Mouse (Mus musculus): ENCODE measurements at regions not wholly inside any gene's neighbourhood (a gene's known extent, or its start where the extent isn't known, plus 50 kb on each side); places are given as distances from the start of the nearest gene placed in this dataset.

DNA sequence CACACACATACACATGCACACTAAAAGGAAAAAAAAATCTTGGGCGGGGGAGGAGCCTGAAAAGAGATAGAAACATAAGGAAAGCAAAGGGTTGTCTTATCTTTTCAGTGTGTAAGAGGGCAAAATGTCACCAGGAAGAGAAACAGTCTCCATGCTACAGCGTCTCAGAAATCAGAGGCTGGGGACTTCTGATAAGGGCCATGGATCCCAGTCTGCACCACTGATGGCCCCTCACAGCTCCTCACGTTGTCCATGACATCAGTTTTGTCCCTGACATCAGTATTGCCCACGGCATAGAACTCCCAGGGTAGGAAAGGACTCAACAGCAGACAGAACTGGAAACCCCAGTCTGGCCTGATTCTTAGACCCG lies 135.0 kb downstream of the 2410131K14Rik start:
- DNase-seq (ENCODE audit: low spot score in 2 of 2): no peak

DNA sequence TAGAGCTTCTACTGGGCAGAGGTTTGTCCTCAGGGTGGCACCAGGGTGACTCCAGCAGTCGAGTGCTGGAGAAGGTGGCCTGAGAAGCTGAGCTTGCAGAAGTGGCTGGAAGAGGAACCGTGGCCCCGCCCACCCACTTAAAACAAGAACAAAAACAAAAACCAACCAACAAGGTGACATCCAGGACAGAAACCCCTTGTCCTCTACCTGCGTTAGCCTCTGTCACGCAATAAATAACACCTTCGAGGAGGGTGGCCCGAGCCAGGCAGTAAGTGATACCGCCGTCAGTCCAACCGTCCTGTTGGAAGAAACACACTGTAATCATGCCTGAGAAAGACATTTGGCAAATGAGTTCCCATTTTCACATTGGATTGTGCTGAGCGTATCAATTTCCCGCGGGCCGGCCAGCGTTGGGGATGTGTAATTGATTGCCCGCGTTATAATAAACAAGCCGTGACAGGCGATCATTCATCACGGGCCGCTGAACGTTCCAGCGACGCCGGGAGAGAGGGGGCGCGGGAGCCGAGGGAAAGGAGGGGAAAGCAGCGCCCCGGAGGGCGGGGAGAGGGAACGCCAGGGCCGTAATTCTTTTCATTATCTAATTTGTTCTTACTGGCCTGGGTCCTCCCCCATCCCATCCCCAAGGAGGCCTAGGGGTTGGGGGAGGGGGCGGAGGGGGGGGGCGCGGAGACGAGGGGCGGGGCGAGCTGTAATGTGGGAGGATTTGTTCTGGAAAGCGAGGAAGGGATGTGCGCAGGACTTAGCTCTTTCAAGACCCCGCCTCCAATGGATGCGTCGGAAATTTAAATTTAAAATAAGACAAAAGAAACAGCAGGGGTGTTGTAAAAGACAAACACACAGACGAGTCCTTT lies 135.6 kb downstream of the 2410131K14Rik start:
- DNase-seq (ENCODE audit: low spot score in 2 of 2): no peak

DNA sequence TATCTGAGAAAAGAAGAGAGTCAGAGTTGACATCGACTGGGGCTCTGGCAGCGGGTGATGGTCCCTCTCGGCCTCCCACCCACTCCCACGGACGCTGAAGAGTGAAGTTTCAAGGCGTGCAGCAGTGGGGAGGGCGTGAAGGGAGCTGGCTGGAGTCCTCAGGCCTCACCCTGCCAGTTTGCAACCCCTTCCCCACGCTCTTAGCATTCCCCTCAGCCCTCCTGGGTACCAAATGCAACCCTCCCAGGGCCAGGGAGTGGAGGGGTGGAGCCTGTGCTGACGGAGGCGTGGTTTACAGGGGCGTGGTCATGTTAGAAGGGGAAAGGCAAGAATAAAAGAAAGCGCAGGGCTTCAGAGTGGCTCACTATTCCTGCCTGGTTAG lies 136.3 kb downstream of the 2410131K14Rik start:
- peak; percentile 56 to 59 for DNase-seq (ENCODE audit: low spot score in 2 of 2)

GRCm38 (mm10) chr5:118386126-118386525 lies 141.1 kb downstream of the 2410131K14Rik start:
- no peak for DNase-seq (ENCODE audit: low spot score in 2 of 2)

- DNase-seq (ENCODE audit: low spot score in 2 of 2): no peak
These were observed 143.4 kb downstream of the 2410131K14Rik start for GRCm38 (mm10) chr5:118388419-118388818.

- no peak for DNase-seq (ENCODE audit: low spot score in 2 of 2)
These were observed 145.8 kb downstream of the 2410131K14Rik start for GRCm38 (mm10) chr5:118390691-118391373.

DNA sequence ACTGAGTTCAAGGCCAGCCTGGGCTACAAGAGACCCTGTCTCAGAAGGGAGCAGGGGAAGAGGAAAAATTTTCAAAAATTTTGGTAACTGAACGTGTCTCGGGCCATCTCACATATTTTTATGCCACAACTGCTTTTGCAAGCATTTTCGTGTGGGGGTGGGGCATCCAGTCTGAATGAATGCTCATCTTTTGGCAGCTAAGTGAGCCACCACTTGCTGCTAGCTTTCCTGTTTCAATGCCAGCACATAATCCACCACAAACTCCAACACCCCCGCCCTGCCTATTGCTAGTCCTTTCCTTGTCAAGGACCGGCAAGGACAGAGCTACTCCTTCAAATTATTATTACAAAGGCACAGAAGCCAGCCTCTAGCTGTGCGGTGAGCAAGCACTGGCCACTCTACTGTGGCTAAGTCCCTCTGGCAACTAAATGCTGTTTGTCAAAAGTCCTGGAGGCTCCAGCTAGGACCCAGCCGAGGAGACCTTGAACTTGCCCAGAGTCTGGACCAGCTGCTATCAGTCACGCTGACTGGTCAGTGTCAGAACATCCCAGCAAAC lies 148.0 kb downstream of the 2410131K14Rik start:
- no peak for DNase-seq (ENCODE audit: low spot score in 2 of 2)

DNA sequence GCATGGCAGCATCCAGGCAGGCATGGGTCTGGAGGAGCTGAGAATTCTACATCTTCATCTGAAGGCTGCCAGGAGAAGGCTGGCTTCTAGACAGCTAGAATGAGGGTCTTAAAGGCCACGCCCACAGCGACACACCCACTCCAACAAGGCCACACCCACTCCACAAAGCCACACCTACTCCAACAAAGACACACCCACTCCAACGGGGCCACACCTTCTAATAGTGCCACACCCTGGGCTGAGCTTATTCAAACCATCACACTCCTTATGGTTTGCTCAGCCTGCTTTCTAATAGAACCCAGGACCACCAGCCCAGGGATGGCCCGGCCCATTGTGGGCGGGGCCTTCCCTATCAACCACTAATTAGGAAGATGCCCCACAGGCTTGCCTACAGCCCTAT lies 149.0 kb downstream of the 2410131K14Rik start:
- DNase-seq (ENCODE audit: low spot score in 2 of 2): no peak

DNA sequence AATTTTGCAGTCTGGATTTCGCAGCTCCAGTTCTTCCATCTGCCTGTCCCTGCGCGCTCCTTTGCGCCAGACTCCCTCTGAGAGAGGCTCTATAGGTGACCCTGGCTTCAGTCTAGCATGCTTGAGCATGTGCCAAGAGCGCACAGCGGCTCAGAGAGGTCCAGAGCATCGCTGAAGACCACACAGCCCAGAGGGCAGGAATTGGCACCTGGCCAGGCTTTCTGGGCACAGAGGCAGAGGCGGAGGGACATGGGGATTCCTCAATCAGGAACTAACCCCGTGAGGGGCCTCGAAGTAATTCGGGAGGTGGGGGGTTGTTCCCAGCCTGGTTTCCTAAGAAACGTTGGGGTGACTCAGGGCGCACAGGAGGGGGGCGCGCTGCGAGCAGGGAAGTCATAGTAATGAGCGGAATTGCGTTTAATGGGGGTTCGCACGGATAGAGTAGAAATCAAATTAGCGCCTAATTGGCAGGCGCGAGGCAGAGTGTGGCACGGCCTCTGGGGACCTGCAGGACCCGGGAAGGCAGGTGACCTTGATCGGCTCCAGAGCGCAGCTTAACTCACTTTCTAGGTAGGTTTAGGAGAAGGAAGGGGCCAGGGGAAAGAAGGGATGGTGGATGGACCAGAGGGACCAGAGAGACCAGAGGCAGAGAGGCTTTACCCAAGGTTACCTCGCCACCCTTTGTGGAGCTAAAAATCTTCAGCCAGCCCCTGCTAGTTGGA lies 151.1 kb downstream of the 2410131K14Rik start:
- DNase-seq (ENCODE audit: low spot score in 2 of 2): no peak

DNA sequence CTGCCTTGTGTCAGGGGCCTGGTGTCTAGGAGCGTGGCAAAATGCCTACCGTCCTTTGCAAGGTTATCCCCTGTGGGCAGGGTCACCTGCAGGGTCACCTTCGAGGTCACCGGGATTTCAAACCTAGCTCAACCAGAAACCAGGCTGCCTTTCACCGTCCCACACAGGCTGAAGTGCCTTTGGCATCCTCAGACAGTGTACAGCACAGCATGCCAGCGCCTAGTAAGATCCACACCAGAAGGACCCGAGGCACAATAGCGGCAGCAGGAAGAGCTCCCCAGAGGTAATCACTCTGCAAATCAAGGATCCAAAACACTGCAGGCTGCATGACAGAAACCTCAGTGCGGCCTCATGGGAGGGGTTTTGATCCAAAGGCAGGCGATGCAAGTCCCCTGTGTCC lies 155.9 kb downstream of the 2410131K14Rik start:
- no peak for DNase-seq (ENCODE audit: low spot score in 2 of 2)

DNA sequence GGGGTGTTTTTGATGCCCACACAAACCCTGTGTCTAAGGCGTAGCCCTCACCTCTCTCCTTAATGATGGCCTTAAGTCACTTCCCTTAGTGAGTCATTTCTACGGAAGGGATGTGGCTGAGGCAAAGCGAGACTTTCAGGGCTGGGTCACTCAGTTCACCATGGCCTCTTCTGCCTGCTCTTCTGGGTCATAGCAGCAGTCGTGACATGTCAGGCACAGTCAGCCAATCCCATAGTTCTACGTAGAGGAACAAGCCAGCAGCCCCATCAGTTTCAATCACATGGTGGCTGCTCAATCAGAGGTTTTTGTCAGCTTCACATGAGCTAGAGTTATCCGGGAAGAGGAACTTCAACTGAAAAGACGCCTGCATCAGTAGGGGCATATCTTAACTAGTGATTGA lies 156.1 kb upstream of the Med13l start:
- DNase-seq (ENCODE audit: low spot score in 2 of 2): no peak

DNA sequence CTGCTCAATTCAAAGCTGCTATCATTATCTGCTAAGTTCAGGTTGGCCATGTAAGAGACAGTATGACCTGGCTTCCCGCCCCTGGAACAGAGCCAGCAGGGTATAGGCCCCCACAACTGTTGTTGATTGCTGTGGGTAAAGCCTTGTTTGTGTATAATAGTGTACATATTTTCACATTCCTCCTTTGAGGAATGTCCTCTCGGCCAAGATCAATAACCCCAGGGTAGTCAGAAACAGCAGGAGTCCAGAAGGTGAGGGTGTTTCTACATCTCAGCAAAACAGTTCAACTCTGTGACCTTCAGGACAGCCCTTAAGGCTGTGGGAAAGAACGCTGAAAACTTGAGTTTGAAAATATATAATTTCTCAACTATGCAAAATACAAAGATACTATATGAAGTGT lies 155.1 kb upstream of the Med13l start:
- DNase-seq (ENCODE audit: low spot score in 2 of 2): no peak

DNA sequence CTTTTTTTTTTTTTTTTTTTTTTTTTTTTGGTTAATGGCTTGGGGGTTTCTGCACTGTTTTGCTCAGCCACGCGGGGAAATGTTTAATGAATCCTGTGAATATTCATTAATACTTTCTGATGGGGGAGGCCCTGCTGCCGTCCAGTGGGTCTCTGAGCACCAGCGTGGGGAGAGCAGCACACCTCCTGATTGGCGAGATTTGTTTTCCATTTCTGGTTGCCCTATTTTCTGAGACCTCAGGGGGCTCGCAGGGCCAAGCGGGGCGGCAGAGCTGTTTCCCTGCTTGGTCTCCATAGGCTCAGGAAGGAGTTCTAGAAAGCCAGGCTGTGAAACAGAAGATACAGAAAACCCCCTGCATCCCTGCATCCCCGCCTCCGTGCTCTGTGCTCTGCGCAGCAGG lies 153.0 kb upstream of the Med13l start:
- no peak for DNase-seq (ENCODE audit: low spot score in 2 of 2)

GRCm38 (mm10) chr5:118407973-118408372 lies 152.5 kb upstream of the Med13l start:
- no peak for DNase-seq (ENCODE audit: low spot score in 2 of 2)

DNA sequence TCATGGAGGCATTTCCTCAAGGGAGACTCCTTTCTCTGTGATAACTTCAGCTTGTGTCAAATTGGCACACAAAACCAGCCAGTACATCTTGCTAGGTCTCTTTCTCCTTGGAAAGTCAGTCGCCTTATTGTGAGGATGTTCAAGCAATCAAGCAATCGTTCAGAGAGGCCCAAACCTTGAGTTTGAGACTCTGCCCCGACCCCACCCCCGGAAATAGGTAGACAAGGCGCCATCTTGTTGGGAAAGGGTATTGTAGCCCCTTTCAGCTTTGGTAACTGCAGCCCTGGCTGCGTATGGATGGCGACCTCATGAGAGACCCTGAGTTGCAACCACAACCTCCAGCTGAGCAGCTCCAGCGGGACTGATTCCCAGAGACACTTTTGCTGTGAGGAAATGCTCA lies 151.7 kb upstream of the Med13l start:
- DNase-seq (ENCODE audit: low spot score in 2 of 2): no peak

- peak in 1 of 2 experiments; percentile 37 for DNase-seq (ENCODE audit: low spot score in 2 of 2)
These were observed 146.8 kb upstream of the Med13l start for GRCm38 (mm10) chr5:118413428-118414282.

DNA sequence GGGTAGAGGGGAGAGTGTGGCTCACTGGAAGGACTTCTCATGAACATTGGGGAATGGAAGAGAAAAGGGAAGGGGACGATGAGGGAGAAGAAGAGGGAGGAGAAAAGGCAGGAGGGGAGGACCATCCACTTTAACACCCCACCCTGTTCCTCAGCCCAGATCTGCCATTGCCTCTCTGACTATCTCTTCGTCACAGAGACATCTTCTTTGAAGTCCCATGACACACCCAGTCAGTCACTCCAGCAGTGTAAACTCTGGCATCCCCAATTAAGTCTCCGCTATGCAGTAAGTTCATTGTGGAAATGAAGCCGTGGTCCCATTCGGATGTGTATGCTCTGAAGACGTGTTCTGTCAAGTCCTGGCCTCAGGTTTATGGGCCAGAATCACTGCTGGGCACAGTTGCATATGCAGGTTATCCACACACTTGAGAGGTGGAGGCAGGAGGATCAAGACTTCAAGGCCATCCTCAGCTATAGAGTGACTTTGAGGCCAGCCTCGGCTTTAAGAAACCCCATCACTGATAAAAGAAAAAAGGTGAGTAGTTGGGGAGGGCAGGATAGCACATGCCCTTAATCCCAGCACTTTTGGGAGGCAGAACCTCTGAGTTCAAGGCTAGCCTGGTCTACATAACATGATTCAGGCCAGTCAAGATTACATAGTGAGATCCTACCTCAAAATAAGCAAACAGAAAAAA lies 141.0 kb upstream of the Med13l start:
- DNase-seq (ENCODE audit: low spot score in 2 of 2): no peak

- no peak for DNase-seq (ENCODE audit: low spot score in 2 of 2)
These were observed 138.3 kb upstream of the Med13l start for GRCm38 (mm10) chr5:118421884-118422821.

DNA sequence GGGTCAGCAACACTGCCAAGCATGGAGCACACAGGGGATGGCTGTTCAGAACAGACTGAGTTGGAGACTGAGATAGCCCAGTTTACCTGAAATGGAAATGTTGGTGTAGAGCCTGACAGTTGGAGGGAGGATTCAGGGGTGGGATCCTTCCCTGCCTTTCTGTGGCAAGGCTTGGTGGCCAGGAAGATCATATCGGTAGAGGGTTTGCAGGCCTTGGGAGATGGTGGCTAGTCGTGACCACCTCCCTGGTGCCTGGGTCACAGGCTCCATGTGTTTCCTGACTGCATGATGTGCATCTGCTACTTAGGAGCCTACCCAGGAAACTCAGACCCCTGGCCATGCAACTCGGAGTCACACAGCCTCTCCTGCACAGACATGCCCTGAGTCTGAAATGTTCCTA lies 136.3 kb upstream of the Med13l start:
- DNase-seq (ENCODE audit: low spot score in 2 of 2): no peak

All from spleen, postnatal 14 days (tissue).